Mouse (Mus musculus): Measurements from ENCODE around the gene Slc35e3.
"Not testable (repeated sequence)": the region's sequence is repeated elsewhere in the genome, so short reads cannot be mapped to it uniquely, and the experiment has no call there.

Gene Slc35e3

GRCm38 (mm10) chr10:117731244-117732101, 14.7 kb downstream of the Slc35e3 start:
- no peak for DNase-seq

GRCm38 (mm10) chr10:117730637-117731203, 15.4 kb downstream of the Slc35e3 start:
- DNase-seq: no peak

DNA sequence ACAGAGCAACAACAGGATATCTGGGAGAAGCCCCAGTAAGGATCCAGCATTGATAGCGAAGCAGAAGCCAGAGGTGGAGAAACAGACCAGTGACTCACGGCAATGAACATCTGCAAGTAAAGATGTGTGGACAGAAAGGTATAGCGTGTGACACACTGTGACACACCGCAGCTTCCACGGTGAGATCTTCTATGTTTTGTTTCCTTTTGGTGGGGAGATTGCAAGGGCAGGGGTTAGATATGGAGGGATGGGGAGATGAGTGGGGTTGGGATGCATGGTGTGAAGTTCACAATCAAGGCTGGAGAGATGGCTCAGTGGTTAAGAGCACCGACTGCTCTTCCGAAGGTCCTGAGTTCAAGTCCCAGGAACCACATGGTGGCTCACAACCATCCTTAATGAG, 16.0 kb downstream of the Slc35e3 start:
- DNase-seq: no peak

DNA sequence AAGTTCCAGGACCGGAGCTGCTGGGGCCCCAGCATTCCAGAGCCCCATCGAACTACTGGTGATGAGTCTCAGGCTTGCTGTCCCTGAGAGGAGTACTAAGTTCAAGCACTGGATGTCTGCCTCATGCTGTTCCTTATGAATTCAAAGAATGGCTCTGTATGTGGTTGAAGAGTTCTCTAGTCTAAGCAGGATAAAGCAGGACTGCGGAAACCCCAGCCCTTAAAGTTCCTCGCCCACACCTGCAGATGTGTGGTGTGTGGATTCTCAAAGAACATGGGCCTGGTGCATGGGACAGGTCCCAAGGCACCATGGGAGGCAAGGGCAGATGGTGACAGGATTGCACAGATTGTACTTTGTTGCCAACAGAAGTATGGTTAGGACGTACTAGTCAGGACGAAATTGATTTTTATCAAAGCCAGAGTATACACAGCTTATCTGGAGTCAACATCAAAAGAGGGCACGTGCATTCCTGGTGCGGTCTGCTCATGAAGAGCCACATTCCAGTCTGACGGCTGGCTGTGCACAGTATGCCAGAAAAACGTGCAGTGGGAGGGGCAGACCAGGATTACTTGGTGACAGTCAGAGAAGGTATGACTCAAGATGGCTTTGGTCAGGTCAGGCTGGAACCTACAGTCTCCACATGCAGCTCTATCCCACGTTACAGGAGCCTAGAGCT, 16.9 kb downstream of the Slc35e3 start:
- DNase-seq: no peak

DNA sequence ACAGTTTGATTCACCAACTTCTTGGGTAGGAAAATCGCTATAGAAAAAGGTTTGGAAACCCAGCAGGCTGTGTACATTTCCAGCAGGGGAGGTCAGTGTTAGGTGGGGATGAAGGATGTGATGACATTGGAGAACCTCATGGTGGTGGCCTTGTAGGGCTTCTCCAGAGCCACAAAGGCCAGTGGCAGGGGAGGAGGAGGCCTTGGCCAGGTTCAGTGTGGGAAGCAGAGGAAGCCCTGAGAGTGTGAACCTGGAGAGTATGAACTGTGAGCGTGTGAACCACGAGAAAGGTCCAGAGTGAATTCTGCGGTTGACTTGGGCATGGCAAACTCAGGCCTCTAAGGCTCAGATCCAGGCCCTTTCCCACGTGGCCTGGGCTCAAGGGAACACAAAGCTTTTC, 17.6 kb downstream of the Slc35e3 start:
- DNase-seq: no peak

DNA sequence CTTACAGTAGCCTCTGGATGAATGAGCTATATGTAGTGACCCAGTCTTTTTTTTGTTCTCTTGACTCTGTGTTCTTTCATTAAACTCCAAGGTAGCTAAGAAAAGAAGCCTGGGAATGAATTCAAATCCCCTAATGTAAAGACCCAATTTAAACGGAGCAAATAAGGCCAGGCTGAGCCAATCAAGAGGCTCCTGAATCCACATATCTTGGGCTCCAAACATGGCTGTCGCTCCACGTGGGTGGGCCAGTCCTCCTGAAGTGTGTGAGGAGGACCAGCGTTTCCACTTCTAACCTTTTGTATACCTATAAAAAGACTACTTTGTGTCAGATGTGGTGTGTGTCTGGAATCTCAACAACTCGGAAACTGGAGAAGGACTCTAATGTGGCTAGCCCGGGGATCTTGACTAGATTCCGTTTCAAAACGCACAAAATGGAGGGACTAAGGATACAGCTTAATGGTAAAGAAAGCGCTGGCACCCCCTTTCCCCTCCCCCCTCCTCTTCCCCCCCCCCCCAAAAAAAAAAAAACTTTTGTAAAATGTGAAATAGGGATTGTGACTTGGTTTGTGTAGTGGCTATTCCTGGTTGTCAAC, 18.6 kb downstream of the Slc35e3 start:
- DNase-seq: no peak

DNA sequence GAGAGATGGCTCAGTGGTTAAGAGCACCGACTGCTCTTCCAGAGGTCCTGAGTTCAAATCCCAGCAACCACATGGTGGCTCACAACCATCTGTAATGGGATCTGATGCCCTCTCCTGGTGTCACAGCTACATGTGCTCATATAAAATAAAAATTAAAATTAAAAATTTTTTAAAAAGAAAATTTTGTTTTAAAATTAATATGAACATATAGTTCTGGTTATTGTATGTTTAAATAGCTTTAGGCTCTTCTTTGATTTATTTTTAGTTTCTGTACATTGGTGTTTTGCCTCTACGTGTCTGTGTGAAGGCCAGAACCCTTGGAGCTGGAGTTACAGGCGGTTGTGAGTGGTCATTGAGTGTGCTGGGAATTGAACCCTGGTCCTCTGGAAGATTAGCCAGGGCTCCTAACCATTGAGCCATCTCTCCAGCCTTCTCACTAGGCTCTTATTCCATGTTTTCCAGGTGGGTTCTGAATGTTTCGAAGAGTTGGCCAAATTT, 19.2 kb downstream of the Slc35e3 start:
- DNase-seq: no peak

DNA sequence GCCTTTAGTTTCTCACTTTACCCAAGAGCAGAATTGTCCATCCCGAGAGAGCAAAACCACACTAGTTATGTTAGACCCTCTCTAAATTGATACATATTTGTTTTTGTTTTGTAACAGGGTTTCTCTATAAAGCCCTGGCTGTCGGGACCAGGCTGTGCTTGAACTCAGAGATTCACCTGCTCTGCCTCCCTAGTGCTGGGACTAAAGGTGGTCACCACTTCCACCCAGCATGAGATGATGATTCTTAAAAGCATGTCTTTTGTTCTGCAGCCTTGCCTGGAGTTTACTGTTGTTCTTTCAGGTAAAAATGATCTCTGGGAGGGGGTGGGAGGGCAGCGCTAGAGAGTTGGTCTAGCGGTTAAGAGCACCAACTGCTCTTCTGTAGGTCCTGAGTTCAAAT, 19.8 kb downstream of the Slc35e3 start:
- no peak for DNase-seq

- no peak for DNase-seq
Observed at GRCm38 (mm10) chr10:117725671-117726070, 20.5 kb downstream of the Slc35e3 start.

GRCm38 (mm10) chr10:117724804-117725361, 21.3 kb downstream of the Slc35e3 start:
- DNase-seq: no peak

- DNase-seq: no peak
Observed at GRCm38 (mm10) chr10:117724136-117724718, 21.9 kb downstream of the Slc35e3 start.

- DNase-seq: no peak
Observed at GRCm38 (mm10) chr10:117718161-117719119, 27.7 kb downstream of the Slc35e3 start.

GRCm38 (mm10) chr10:117717583-117717982, 28.6 kb downstream of the Slc35e3 start:
- DNase-seq: peak; percentile 97

DNA sequence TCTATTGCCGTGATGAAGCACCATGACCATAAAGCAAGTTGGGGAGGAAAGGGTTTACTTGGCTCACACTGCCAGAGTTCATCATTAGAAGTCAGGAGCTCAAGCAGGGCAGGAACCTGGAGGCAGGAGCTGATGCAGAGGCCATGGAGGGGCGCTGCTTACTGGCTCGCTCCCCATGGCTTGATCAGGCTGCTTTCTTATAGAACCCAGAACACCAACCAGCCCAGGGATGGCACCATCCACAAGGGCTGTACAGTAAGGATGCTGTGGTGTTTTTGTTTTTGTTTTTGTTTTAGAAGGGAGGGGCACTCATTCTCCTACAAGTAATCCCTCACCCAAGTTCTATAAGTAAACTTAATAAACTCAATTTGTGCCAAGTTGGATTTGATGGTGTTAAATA, 29.5 kb downstream of the Slc35e3 start:
- no peak for DNase-seq

DNA sequence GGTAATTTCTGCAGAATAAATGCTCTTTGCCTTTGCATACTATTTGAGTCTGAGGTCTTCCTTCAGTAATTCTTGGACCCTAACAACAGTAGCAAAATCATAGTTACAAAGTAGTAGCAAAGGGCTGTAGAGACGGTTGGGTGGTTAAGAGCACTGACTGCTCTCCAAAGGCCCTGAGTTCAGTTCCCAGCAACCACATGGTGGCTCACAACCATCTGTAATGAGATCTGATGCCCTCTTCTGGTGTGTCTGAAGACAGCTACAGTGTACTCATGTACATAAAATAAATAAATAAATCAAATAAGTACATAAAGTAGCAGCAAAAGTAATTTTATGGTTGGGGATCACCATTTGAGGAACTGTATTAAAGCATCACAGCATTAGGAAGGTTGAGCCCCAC, 30.5 kb downstream of the Slc35e3 start:
- not testable (repeated sequence) for DNase-seq

- DNase-seq: no peak
Observed at GRCm38 (mm10) chr10:117714928-117715500, 31.2 kb downstream of the Slc35e3 start.

- DNase-seq: peak; percentile 80
Observed at GRCm38 (mm10) chr10:117714048-117714545, 32.1 kb downstream of the Slc35e3 start.

GRCm38 (mm10) chr10:117713466-117713865, 32.7 kb downstream of the Slc35e3 start:
- peak; percentile 82 for DNase-seq

DNA sequence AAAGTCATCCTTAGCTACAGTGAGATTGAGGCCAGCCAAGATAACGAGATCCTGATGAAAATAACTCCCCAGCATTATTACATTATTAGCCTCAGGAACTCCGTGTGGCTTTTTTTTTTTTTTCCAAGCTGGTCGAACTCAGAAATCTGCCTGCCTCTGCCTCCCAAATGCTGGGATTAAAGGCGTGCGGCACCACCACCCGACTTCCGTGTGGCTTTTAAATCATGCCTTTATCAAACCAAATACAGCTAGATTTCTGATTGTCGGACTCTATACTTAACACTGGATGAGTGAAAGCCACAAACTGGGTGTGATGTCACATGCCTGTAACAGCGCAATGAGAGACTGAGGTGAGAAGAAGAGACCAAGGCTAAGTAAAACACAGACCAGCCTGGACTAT, 33.3 kb downstream of the Slc35e3 start:
- peak; percentile 54 for DNase-seq

DNA sequence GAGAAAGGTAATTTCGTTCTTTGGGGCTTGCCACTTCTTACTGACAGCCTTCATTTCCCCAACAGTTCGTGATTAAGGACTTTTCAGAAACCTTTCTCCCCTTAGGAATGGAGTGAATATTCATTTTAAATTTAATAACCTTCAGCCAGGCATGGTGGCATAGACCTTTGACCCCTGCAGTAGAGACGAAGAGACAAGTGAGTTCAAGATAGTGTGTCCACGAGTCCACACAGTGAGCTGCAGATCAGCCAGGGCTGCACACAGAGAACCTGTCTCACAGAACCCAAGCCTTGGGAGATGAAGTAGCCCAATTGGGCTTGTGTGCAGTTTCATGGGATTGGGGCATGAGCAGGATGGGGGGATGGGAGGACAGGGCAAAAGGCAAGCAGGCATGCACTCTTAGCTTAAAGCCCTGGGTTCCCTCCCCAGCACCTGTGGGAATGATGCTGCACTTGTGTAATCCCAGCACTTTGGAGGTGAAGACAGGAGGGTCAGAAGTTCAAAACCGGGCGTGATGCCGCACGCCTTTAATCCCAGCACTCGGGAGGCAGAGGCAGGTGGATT, 33.9 kb downstream of the Slc35e3 start:
- peak; percentile 87 for DNase-seq

Measured in heart, adult 11 months (tissue).